Mouse (Mus musculus) retina, adult 2 months (tissue): ENCODE measurements around the gene Trappc5.

Experiments
- DNase-seq: peaks from one replicate; pipeline ENCODE4 v3.0.0-alpha.2; 2012; ENCODE audit warnings: low read depth, low spot score

Gene Trappc5

GRCm38 (mm10) chr8:3676131-3676992 is at the start of gene Trappc5:
TSS of gene Trappc5 (plus strand) at chr8:3676299.
- peak; percentile 80 for DNase-seq

GRCm38 (mm10) chr8:3626971-3627370 is 49.1 kb upstream of the Trappc5 start:
- no peak for DNase-seq

GRCm38 (mm10) chr8:3628014-3628413 is 48.1 kb upstream of the Trappc5 start:
- DNase-seq, result no peak

- peak; percentile 66 for DNase-seq
Measured at GRCm38 (mm10) chr8:3630647-3631477, 45.2 kb upstream of the Trappc5 start, which contains the start of gene Stxbp2. TSS of gene Stxbp2 (plus strand) at chr8:3630955.

GRCm38 (mm10) chr8:3631478-3631875 is 44.6 kb upstream of the Trappc5 start:
- no peak for DNase-seq

GRCm38 (mm10) chr8:3645804-3646203 is 30.3 kb upstream of the Trappc5 start:
- no peak for DNase-seq

- no peak for DNase-seq
Measured at GRCm38 (mm10) chr8:3646824-3647531, 29.1 kb upstream of the Trappc5 start.

- no peak for DNase-seq
Measured at GRCm38 (mm10) chr8:3647561-3647960, 28.5 kb upstream of the Trappc5 start.

GRCm38 (mm10) chr8:3648268-3648667 is 27.8 kb upstream of the Trappc5 start:
- DNase-seq, result no peak

GRCm38 (mm10) chr8:3648990-3649389 is 27.1 kb upstream of the Trappc5 start:
- DNase-seq, result no peak

GRCm38 (mm10) chr8:3652845-3653244 is 23.3 kb upstream of the Trappc5 start:
- no peak for DNase-seq

- DNase-seq, result no peak
Measured at GRCm38 (mm10) chr8:3654726-3655508, 21.2 kb upstream of the Trappc5 start.

- DNase-seq, result no peak
Measured at GRCm38 (mm10) chr8:3655526-3655925, 20.6 kb upstream of the Trappc5 start, which contains the start of gene Retn. TSS of gene Retn (plus strand) at chr8:3655770.

- DNase-seq, result no peak
Measured at GRCm38 (mm10) chr8:3656725-3657381, 19.2 kb upstream of the Trappc5 start.

- DNase-seq, result no peak
Measured at GRCm38 (mm10) chr8:3660889-3661288, 15.2 kb upstream of the Trappc5 start.

- DNase-seq, result no peak
Measured at GRCm38 (mm10) chr8:3664405-3664804, 11.7 kb upstream of the Trappc5 start.

- DNase-seq, result no peak
Measured at GRCm38 (mm10) chr8:3665507-3665906, 10.6 kb upstream of the Trappc5 start, which contains the start of gene Mcemp1. TSS of gene Mcemp1 (plus strand) at chr8:3665754.

- DNase-seq, result no peak
Measured at GRCm38 (mm10) chr8:3670388-3670787, 5.7 kb upstream of the Trappc5 start.

- DNase-seq, result peak; percentile 65
Measured at GRCm38 (mm10) chr8:3671980-3672491, 4.1 kb upstream of the Trappc5 start, which contains the start of gene Fcor. TSS of gene Fcor (minus strand) at chr8:3672362.

GRCm38 (mm10) chr8:3674671-3675070 is 1.4 kb upstream of the Trappc5 start:
- DNase-seq, result no peak
